Mouse (Mus musculus) E14TG2a.4 (cell line): ENCODE results near the gene Drc7.

Experiments
- CTCF ChIP-seq: conservative IDR thresholded peaks from 2 replicates; pipeline ENCODE4 v1.5.1; 2014; ENCODE audit warnings: low read length
- NANOG ChIP-seq: IDR thresholded peaks from 2 replicates; pipeline ENCODE4 v1.6.1; 2014; ENCODE audit warnings: borderline replicate concordance, low read length, mixed read lengths
- POU5F1 ChIP-seq: IDR thresholded peaks from 2 replicates; pipeline ENCODE4 v1.6.1; 2014; ENCODE audit warnings: low read length, borderline replicate concordance

DNA sequence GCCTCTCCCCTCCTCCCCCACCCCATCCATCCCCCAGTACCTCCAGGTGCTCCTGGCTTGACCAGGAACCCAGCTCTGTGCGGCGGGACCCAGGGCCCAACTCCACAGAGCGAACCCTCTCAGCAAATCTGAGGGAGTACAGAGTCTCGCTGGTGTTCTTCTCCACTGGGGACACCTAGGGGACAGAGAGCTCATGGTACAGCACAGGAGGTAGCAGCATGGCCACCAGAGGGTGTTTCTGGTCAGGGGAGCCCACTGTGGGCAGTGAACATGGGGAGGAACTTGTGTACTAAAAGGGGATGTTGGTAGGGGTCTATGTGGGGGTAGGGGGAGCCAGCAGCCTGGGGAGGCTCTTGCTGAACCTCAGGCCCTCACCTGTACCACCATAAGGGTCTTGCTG lies 47.1 kb downstream of the Drc7 start:
- TF ChIP-seq CTCF (no peak), NANOG (no peak), POU5F1 (no peak)
